Mouse (Mus musculus): ENCODE data around the gene Gzmm. TPM values are rescaled to one million over a fixed set of nuclear protein-coding genes. Genes with fewer than 3 reads are reported as not detected.

Gene Gzmm
- total RNA-seq (2021): 1 to 10 TPM; 2.6 to 3.3 TPM

DNA sequence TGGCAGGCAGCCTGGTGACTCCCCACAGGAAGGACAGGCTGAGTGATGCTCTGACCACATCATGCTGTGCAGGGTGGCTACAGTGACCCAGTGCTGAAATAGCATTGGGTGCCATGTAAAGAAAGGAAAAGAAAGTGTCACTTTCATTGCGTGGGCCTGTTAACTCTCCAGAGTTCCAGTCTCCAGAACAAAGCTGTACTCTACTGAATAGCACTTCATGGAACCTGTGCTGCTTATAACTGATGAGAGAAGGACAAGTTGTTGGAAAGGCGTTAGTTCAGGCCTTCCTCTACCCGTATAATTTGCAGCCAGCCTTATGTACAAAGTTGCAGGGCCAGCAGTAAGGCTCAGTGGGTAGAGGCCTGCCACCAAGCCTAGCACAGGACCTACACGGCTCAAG, at the start of gene Gzmm:
Gene Gzmm, plus strand, starts transcription at position 301 of the 400 bp plus-strand sequence.
- intact Hi-C loops (cut with DNase I): no loop called here
- DNase-seq: no peak

GRCm38 (mm10) chr10:79645711-79646110, 43.1 kb upstream of the Gzmm start, which contains the start of gene Odf3l2:
TSS of gene Odf3l2 (minus strand) at chr10:79645738.
- no peak for DNase-seq
- intact Hi-C loops (cut with DNase I): loop anchor here (5.0 kb wide), 1 partner anchor 48 kb away; no protein-coding TSS in a partner anchor

DNA sequence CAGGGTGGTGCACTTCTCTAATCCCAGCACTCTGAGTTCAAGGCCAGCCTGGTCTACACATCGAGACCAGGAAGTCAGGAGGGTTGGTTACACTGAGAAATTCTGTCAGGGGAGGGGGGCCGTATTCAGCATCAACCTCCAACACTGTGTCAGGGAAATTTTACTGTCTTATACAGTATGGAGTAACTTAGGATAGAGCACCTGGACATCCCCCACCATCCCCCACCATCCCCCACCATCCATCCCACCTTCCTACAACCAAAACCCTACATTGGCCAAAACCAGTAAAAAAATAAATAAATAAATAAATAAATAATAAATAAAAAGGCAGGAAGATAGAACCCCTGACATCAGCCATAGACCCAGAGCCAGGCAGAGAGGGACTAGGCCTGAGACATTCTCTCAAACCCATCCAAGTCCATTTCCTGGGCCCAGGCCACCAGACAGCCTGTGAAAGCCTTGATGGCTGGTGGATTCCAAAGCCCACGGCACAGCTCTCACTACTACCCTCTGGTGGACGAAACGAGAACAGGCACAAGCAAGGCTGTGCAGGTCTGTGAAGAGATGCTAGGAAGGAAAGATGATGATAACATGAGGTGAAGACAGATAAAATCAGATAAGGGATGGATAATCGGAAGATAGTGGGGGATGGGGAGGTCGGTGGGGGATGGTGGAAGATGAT, 39.6 kb upstream of the Gzmm start:
- intact Hi-C loops (cut with DNase I): loop anchor here (5.0 kb wide), 1 partner anchor 52 kb away; no protein-coding TSS in a partner anchor
- DNase-seq: peak; percentile 86

DNA sequence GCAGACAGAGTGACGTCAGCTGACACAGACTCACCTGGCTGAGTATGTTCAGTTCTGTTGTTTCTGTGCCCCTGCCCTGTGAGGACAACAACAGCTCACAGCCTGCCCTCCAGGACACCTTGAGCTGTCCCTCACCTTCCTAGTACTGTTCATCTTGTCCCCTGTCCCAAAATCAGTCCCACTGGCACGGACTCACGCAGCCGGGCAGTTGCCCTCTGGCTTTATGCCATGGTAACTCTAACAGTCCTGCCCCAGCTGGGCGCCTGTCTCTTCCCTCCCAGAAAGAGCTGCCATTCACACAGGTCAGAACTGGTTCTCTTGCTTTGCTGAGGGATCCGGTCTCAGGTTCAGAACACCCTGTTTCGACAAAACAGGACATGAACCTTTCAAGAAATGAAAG, 36.0 kb upstream of the Gzmm start:
- intact Hi-C loops (cut with DNase I): no loop called here
- no peak for DNase-seq

- intact Hi-C loops (cut with DNase I): no loop called here
- no peak for DNase-seq
Measured at GRCm38 (mm10) chr10:79654946-79655395, 33.8 kb upstream of the Gzmm start.

DNA sequence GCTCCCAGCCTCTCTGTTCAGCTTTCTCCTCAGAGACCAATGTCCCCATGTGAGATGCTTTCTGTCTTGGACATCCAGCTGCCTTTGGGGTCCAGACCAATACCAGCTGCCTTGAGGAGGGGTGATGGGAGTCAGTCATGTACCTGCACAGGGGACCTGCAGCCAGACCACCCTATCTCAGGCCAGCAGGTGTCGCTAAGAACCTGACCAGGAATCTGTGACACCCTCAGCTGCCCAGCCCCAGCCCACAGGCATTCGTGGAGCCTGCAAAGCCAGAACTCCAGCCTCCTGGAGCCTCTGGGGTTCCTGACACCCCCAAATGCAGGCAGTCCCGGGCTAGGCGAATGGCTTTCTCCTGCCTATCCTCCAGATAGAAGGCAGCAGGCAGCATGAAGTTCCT, 30.0 kb upstream of the Gzmm start:
- no peak for DNase-seq
- intact Hi-C loops (cut with DNase I): no loop called here

DNA sequence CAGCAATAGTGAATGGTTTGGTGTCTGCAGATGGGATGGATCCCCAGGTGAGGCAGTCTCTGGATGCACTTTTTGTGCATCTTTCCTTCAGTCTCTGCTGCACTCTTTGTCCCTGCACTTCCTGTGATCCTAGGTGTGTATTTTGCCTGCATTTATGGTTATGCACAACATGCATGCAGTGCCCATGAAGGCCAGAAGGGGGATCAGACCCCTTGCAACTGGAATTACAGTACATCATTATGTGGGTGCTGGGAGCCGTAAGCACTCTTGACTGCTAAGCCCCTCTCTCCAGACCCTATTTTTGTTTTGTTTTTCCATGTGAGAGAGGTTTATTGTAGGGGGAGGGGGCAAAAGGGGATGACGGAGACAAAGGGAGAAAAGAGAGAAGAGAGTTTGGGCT, 28.5 kb upstream of the Gzmm start:
- no peak for DNase-seq
- intact Hi-C loops (cut with DNase I): loop anchor here (10.0 kb wide), 1 partner anchor 905 kb away; the partner anchor contains the start of gene Ccdc105

GRCm38 (mm10) chr10:79661861-79662260, 27.0 kb upstream of the Gzmm start:
- intact Hi-C loops (cut with DNase I): loop anchor here (10.0 kb wide), 1 partner anchor 907 kb away; the partner anchor contains the start of gene Ccdc105
- DNase-seq: no peak

GRCm38 (mm10) chr10:79664131-79664665, 24.6 kb upstream of the Gzmm start, which contains the start of gene Madcam1:
TSS of gene Madcam1 (plus strand) at chr10:79664559.
- DNase-seq: peak; percentile 82
- intact Hi-C loops (cut with DNase I): loop anchor here (10.0 kb wide), 1 partner anchor 909 kb away; the partner anchor contains the start of gene Ccdc105

- intact Hi-C loops (cut with DNase I): loop anchor here (10.0 kb wide), 1 partner anchor 910 kb away; the partner anchor contains the start of gene Ccdc105
- no peak for DNase-seq
Measured at GRCm38 (mm10) chr10:79665051-79665450, 23.8 kb upstream of the Gzmm start.

GRCm38 (mm10) chr10:79666493-79666892, 22.3 kb upstream of the Gzmm start:
- intact Hi-C loops (cut with DNase I): loop anchor here (10.0 kb wide), 1 partner anchor 912 kb away; the partner anchor contains the start of gene Ccdc105
- DNase-seq: no peak

- DNase-seq: no peak
- intact Hi-C loops (cut with DNase I): loop anchor here (2.0 to 10.0 kb wide), 2 partner anchors 71 to 913 kb away; partner anchors contain the start of gene Ccdc105
Measured at GRCm38 (mm10) chr10:79668076-79668475, 20.7 kb upstream of the Gzmm start.

DNA sequence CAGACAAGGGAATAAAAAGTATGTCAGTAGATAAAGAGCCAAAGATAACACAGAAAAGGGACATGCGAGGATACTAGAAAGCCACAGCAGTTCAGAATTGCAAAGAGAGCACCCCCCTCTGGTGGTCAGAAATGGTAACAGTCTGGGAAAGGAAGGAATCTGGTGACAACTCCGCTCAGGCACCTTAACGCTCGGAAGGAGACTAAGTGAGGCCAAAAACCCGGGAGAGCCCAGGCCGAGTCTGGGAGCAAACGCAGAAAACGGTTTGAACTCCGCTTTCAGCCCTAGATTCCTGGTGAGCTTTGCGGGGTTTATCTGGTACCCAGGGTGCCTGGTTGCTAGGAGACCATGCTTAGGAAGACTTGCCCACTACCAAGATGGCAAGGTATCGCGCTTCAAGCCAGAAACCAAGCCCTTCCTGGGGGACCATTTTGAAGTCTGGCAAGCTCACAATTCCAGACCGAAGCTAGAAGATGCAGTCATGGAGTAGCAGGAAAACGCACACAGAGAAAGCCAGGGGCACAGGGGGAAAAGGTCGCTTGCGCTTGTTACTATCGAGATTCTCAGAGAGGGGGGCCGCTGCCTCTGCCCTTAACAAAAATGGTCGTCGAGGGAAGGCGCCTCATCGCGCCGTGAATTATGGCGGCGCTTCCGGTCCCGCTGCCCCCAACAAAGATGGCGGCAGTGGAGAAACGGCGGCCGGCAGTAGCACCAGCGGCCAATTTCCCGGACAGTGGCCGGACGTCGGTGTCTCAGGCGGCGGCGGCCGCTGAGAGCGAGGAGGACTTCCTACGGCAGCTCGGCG, 19.8 kb upstream of the Gzmm start, which contains the start of gene Tpgs1:
Gene Tpgs1, plus strand, starts transcription at position 599 of the 805 bp plus-strand sequence.
- peak; percentile 87 for DNase-seq
- intact Hi-C loops (cut with DNase I): loop anchor here (2.0 to 10.0 kb wide), 2 partner anchors 72 to 914 kb away; partner anchors contain the start of gene Ccdc105

DNA sequence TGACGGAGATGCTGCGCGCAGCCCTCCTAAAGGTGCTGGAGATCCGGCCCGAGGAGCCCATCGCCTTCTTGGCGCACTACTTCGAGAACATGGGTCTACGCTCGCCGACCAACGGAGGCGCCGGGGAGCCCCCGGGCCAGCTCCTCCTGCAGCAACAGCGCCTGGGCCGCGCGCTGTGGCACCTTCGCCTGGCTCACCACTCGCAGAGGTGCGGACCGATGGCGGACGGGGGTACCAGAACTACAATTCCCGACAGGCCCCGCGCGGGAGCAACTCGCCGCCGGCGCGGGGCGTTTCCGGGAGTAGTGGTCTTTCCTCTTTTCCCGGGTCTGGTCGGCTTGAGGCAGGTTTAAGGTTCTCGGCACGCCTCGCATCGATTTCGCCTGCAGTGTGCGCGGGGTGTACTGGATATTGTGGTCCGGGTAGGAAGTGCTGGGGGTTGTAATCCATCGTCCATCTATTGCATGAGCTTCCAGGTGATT, 19.2 kb upstream of the Gzmm start:
- DNase-seq: peak; percentile 90
- intact Hi-C loops (cut with DNase I): loop anchor here (2.0 to 10.0 kb wide), 2 partner anchors 73 to 915 kb away; partner anchors contain the start of gene Ccdc105

GRCm38 (mm10) chr10:79670071-79670888, 18.5 kb upstream of the Gzmm start:
- intact Hi-C loops (cut with DNase I): no loop called here
- no peak for DNase-seq

GRCm38 (mm10) chr10:79671396-79672087, 17.3 kb upstream of the Gzmm start:
- intact Hi-C loops (cut with DNase I): no loop called here
- no peak for DNase-seq

- intact Hi-C loops (cut with DNase I): no loop called here
- no peak for DNase-seq
Measured at GRCm38 (mm10) chr10:79672088-79672455, 16.7 kb upstream of the Gzmm start.

- intact Hi-C loops (cut with DNase I): no loop called here
- DNase-seq: no peak
Measured at GRCm38 (mm10) chr10:79673054-79673453, 15.8 kb upstream of the Gzmm start.
